Mouse (Mus musculus) cerebellum, adult 11 months (tissue): ENCODE measurements around the gene Sema6b.
A peak's percentile ranks its signal among the peaks of the same experiment; 100 is the strongest.

Experiments used
- DNase-seq: peaks from one replicate; pipeline ENCODE4 v3.0.0; 2022

The Sema6b gene

GRCm38 (mm10) chr17:56079921-56080320 lies 60.2 kb downstream of the Sema6b start:
- DNase-seq = peak; percentile 46

DNA sequence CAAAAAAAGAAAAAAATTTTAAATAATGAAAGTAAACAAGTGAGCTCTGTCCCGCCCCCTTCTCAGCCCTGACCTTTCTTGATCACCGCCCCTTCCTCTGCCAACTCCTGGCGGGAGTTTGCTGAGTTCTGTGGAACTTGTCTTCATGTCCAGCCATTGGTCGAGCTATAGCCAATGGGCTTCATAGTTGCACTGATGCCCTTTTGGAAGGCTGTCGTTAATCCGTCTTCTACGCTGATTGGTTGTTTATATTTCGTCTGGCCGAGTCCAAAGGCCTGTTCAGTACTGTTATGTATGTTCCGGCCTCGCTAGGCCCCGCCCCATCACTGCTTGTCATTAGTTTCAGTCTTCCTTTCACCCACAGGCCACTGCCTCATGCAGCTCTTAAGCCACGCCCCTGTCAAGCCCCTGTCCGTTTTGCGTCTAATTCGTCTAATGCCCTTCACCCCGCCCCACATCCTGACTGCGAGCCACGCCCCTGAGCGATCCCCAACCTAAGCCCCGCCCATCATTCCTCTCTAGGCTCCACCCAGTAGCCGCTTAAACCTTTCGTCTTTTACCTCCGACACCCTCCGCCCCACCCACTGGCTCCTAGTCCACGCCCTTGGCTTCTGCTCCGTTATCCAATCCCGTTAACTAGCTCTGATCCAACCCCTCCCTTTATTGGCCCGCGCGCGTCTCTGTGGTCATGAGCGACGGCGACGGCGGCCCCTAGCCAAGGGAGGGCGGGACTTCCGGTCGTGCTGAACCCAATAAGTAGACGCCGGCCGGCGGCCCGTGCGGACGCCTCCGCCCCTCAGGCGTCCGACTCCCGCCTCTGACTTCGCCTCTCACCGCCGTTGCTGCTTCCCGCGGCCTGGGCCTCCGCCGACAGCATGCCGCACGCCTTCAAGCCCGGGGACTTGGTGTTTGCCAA lies 61.0 kb downstream of the Sema6b start, which contains the start of gene Hdgfl2:
Gene Hdgfl2 (plus strand): TSS at position 755 of the 916 bp plus-strand sequence.
- DNase-seq = peak; percentile 100

DNA sequence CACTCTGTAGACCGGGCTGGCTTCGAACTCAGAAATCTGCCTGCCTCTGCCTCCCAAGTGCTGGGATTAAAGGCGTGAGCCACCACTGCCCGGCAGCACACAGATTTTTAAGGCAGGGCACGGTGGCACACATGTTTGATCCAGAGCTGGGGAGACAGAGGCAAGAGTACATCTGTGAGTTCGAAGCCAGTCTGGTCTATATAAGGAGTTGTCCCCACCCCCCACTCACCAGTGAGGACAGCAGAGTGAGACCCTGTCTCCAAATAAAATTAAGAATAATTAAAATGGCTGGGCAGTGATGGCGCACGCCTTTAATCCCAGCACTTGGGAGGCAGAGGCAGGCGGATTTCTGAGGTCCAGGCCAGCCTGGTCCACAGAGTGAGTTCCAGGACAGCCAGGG lies 61.8 kb downstream of the Sema6b start:
- DNase-seq = peak; percentile 47

DNA sequence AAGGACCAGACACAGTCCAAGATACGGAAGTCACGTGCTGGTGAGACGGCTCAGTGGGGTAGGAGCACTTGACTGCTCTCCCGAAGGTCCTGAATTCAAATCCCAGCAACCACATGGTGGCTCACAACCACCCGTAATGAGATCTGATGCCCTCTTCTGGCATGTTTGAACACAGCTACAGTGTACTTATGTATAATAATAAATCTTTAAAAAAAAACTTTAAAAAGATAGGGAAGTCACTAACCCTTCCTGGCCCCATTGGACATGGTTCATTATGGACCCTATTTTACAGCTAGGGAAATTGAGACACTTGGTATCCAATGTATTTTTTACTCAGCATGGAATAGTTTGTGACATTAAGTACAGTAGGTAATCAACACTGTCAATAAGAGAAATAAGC lies 62.6 kb downstream of the Sema6b start:
- no peak for DNase-seq

DNA sequence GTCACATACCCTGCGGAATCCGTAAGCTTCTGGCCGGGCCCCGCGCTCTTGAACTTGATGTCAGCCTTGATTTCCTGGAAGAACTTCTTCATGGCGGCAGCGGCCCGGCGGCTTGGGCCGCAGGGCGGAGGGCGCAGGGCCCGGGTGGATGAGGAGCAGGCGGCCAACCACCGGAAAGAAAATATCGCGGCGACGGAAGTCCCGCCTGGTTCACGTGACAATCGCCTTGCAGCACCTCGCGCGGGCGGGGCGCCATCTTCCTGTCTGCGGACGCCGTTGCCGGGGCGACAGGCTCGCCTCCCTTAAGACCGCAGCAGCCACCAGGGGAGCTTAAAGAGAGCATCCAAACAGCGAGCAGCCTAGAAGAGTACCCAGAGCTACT lies 65.3 kb downstream of the Sema6b start, which contains the start of gene Ubxn6:
Gene Ubxn6 (minus strand): TSS at position 202 of the 382 bp plus-strand sequence.
- DNase-seq = peak; percentile 94

- peak; percentile 73 for DNase-seq
Observed at GRCm38 (mm10) chr17:56074097-56074826, 65.9 kb downstream of the Sema6b start.
